Mouse (Mus musculus) E14TG2a.4 (cell line): Measurements from ENCODE around the gene Syn3.

Experiments
- CTCF ChIP-seq: conservative IDR thresholded peaks from 2 replicates; pipeline ENCODE4 v1.5.1; 2014; ENCODE audit warnings: low read length
- NANOG ChIP-seq: IDR thresholded peaks from 2 replicates; pipeline ENCODE4 v1.6.1; 2014; ENCODE audit warnings: borderline replicate concordance, low read length, mixed read lengths
- POU5F1 ChIP-seq: IDR thresholded peaks from 2 replicates; pipeline ENCODE4 v1.6.1; 2014; ENCODE audit warnings: low read length, borderline replicate concordance

- TF ChIP-seq CTCF (no peak), POU5F1 (no peak), NANOG (no peak)
Observed at GRCm38 (mm10) chr10:86321194-86321593, 177.5 kb downstream of the Syn3 start.
